Mouse (Mus musculus): ENCODE measurements around the gene Tln1. TPM values are rescaled to one million over a fixed set of nuclear protein-coding genes. Genes with fewer than 3 reads are reported as not detected.
A peak's percentile ranks its signal among the peaks of the same experiment; 100 is the strongest.

Tln1 gene
- total and polyA plus RNA-seq, 3 experiments, result 22.3 to 59.3 (median 50.1) TPM

- TF ChIP-seq ETS1 (conservative IDR thresholded peaks at IDR 0.05; ENCODE audit: low read depth, low read length) (peak; percentile 53), JUN (IDR thresholded peaks at IDR 0.05; ENCODE audit: insufficient read depth, low read depth, low read length) (0 out of 2 replicates have a peak, but pooled peaks have one; percentile 9), TBP (conservative IDR thresholded peaks at IDR 0.05; ENCODE audit: low read depth, low read length) (no peak), ELF1 (IDR thresholded peaks at IDR 0.05; ENCODE audit: low read depth, low read length) (peak; percentile 39; the same call in 1 of the 2 replicates), POLR2AphosphoS2 (IDR thresholded peaks at IDR 0.05; ENCODE audit: low read depth, low read length) (no peak), MAX (IDR thresholded peaks at IDR 0.05; ENCODE audit: low read length) (peak; percentile 64), TCF12 (IDR thresholded peaks at IDR 0.05; ENCODE audit: low read depth, low read length) (peak; percentile 68), ZMIZ1 (IDR thresholded peaks at IDR 0.05; ENCODE audit: low read depth, low read length) (peak; percentile 39; the same call in 1 of the 2 replicates), MYC (IDR thresholded peaks at IDR 0.05; ENCODE audit: low read depth, low read length) (0 out of 2 replicates have a peak, but pooled peaks have one; percentile 41), PAX5 (IDR thresholded peaks at IDR 0.05; ENCODE audit: low read length) (no peak), SMC3 (IDR thresholded peaks at IDR 0.05; ENCODE audit: low read depth, low read length) (no peak), BHLHE40 (IDR thresholded peaks at IDR 0.05; ENCODE audit: low read depth, low read length) (peak; percentile 62), KAT2A (IDR thresholded peaks at IDR 0.05; ENCODE audit: insufficient replicate concordance, low read length) (no peak), USF2 (conservative IDR thresholded peaks at IDR 0.05; ENCODE audit: low read depth, low read length) (no peak), UBTF (IDR thresholded peaks at IDR 0.05; ENCODE audit: low read depth, low read length) (no peak)
Observed at GRCm38 (mm10) chr4:43560243-43560611, 2.3 kb downstream of the Tln1 start (continued).

GRCm38 (mm10) chr4:43559519-43560242, 2.8 kb downstream of the Tln1 start:
- no peaks in the 10 kb centered on the region for H3K27me3 ChIP-seq (replicated peaks)
- peaks cover 46% of the 10 kb centered on the region for H3K79me2 ChIP-seq (replicated peaks; ENCODE audit: control insufficient read depth, extremely low read depth, insufficient read depth, poor library complexity, severe bottlenecking)
- peak; percentile 49 for DNase-seq (ENCODE audit: extremely low read depth)
- H3K36me3 ChIP-seq (replicated peaks in 1 of 2; ENCODE audit: control insufficient read depth in 1 of 2, insufficient read depth in 1 of 2, low read length in 1 of 2), result peaks cover 22 to 46% of the 10 kb centered on the region in 2 experiments
- peaks cover 21 to 72% of the 10 kb centered on the region in 2 experiments for H3K4me1 ChIP-seq (ENCODE audit: control insufficient read depth in 1 of 2, insufficient read depth in 2 of 2)
- in situ Hi-C loops (cut with MboI; ENCODE audit: low pct_ligation_motif_present, low pct_unique_long_range_greater_than_20kb, low sequenced_read_pairs), result loop anchor here (25.0 kb wide), 1 partner anchor 547 kb away; the partner anchor contains the start of genes Fancg and Vcp
- peak overlapping the region; percentile 92 for H3K4me2 ChIP-seq (ENCODE audit: insufficient read depth, low read depth, poor library complexity, severe bottlenecking)
- peak overlapping the region; percentile 28 to 85 (median 37) for H3K4me3 ChIP-seq (replicated peaks in 1 of 3; ENCODE audit: low read depth in 2 of 3, low read length in 2 of 3, poor library complexity in 1 of 3)
- H3K9ac ChIP-seq (ENCODE audit: insufficient read depth, low read depth), result peak overlapping the region; percentile 16
- H3K9me3 ChIP-seq (replicated peaks; ENCODE audit: low read length), result no peaks in the 10 kb centered on the region
- dilution Hi-C loops (cut with MboI; ENCODE audit: extremely low pct_ligation_motif_present, extremely low pct_unique_long_range_greater_than_20kb, low sequenced_read_pairs), result no loop called here
- TF ChIP-seq POLR2A (IDR thresholded peaks at IDR 0.05; ENCODE audit: low read depth, low read length) (no peak), KAT2A (IDR thresholded peaks at IDR 0.05; ENCODE audit: insufficient replicate concordance, low read length) (no peak), MAX (IDR thresholded peaks at IDR 0.05; ENCODE audit: low read length) (no peak), EP300 (IDR thresholded peaks at IDR 0.05; ENCODE audit: low read length) (no peak), ZNF384 (IDR thresholded peaks at IDR 0.05; ENCODE audit: low read depth, low read length) (no peak), NRF1 (IDR thresholded peaks at IDR 0.05; ENCODE audit: low read depth, low read length) (no peak), ELF1 (IDR thresholded peaks at IDR 0.05; ENCODE audit: low read depth, low read length) (no peak), ZC3H11A (IDR thresholded peaks at IDR 0.05; ENCODE audit: low read depth, low read length) (no peak), MAFK (IDR thresholded peaks at IDR 0.05; ENCODE audit: insufficient replicate concordance, low read length) (no peak), MEF2A (IDR thresholded peaks at IDR 0.05; ENCODE audit: borderline replicate concordance, low read depth, low read length) (no peak), POLR2AphosphoS2 (IDR thresholded peaks at IDR 0.05; ENCODE audit: low read depth, low read length) (no peak), SIN3A (IDR thresholded peaks at IDR 0.05; ENCODE audit: low read length) (no peak; the same call in 1 of the 2 replicates), ZKSCAN1 (IDR thresholded peaks at IDR 0.05; ENCODE audit: borderline replicate concordance, low read depth, low read length) (no peak), CHD1 (IDR thresholded peaks at IDR 0.05; ENCODE audit: low read depth, low read length) (no peak), E2F4 (IDR thresholded peaks at IDR 0.05; ENCODE audit: insufficient replicate concordance, low read depth, low read length) (no peak), IRF4 (IDR thresholded peaks at IDR 0.05; ENCODE audit: low read depth, low read length) (no peak), CTCF (conservative IDR thresholded peaks at IDR 0.05 in 1 of 2, IDR thresholded peaks at IDR 0.05 in 1 of 2; ENCODE audit: low read depth in 2 of 2, low read length in 2 of 2) (no peak), USF1 (IDR thresholded peaks at IDR 0.05; ENCODE audit: low read depth, low read length) (no peak), JUN (IDR thresholded peaks at IDR 0.05; ENCODE audit: insufficient read depth, low read depth, low read length) (no peak), CHD2 (IDR thresholded peaks at IDR 0.05; ENCODE audit: low read length) (no peak)
- peak overlapping the region; percentile 61 for H3K27ac ChIP-seq (ENCODE audit: insufficient read depth, low read depth)
